Mouse (Mus musculus) ES-Bruce4 (cell line): ENCODE results near the gene Samd15. TPM values are rescaled to one million over a fixed set of nuclear protein-coding genes. Genes with fewer than 3 reads are reported as not detected.
A peak's percentile ranks its signal among the peaks of the same experiment; 100 is the strongest.

Source experiments
- H3K27ac ChIP-seq: 2 replicates; pipeline ENCODE4 v1.5.1; 2012; ENCODE audit warnings: low read length, inconsistent platforms; ENCODE audit not compliant: insufficient read depth
- H3K27me3 ChIP-seq: 2 replicates; pipeline ENCODE4 v1.6.1; 2012; ENCODE audit warnings: mild to moderate bottlenecking, low read length, inconsistent platforms; ENCODE audit not compliant: control insufficient read depth, poor library complexity, insufficient read depth, severe bottlenecking
- H3K36me3 ChIP-seq: 2 replicates; pipeline ENCODE4 v1.6.1; 2012; ENCODE audit warnings: inconsistent platforms, mild to moderate bottlenecking, low read length, moderate library complexity; ENCODE audit not compliant: control insufficient read depth, poor library complexity, insufficient read depth, severe bottlenecking
- H3K4me1 ChIP-seq: one replicate; pipeline ENCODE4 v1.8.1; 2011; ENCODE audit warnings: low read length; ENCODE audit not compliant: control insufficient read depth, insufficient read depth
- H3K4me3 ChIP-seq: 2 replicates; pipeline ENCODE4 v1.5.1; 2011; ENCODE audit warnings: low read depth, mild to moderate bottlenecking, low read length
- H3K9ac ChIP-seq: 2 replicates; pipeline ENCODE4 v1.6.1; 2012; ENCODE audit warnings: low read depth, mild to moderate bottlenecking, inconsistent platforms; ENCODE audit not compliant: poor library complexity, severe bottlenecking
- H3K9me3 ChIP-seq: replicated peaks from 2 replicates; pipeline ENCODE4 v1.6.1; 2012; ENCODE audit warnings: mild to moderate bottlenecking, low read length, inconsistent platforms; ENCODE audit not compliant: control insufficient read depth, poor library complexity, insufficient read depth, severe bottlenecking
- CTCF ChIP-seq: IDR thresholded peaks from one replicate; pipeline ENCODE4 v1.8.1; 2011; ENCODE audit warnings: low read depth, low read length
- EP300 ChIP-seq: IDR thresholded peaks from 2 replicates; pipeline ENCODE4 v1.6.1; 2011; ENCODE audit warnings: low read depth, low read length; ENCODE audit not compliant: insufficient read depth
- POLR2A ChIP-seq: IDR thresholded peaks from one replicate; pipeline ENCODE4 v1.8.1; 2011; ENCODE audit warnings: low read length; ENCODE audit not compliant: insufficient read depth
- polyA plus RNA-seq: library from polyadenylated mRNA; stranded (reverse); fragments of >200 nt; gene quantifications from 2 replicates; pipeline ENCODE4 v1.2.4, GENCODE M21; 2011; ENCODE audit warnings: low read depth; ENCODE audit not compliant: missing spikeins, insufficient read depth, insufficient read length

Samd15 gene
- polyA plus RNA-seq, 1 experiment: not detected

DNA sequence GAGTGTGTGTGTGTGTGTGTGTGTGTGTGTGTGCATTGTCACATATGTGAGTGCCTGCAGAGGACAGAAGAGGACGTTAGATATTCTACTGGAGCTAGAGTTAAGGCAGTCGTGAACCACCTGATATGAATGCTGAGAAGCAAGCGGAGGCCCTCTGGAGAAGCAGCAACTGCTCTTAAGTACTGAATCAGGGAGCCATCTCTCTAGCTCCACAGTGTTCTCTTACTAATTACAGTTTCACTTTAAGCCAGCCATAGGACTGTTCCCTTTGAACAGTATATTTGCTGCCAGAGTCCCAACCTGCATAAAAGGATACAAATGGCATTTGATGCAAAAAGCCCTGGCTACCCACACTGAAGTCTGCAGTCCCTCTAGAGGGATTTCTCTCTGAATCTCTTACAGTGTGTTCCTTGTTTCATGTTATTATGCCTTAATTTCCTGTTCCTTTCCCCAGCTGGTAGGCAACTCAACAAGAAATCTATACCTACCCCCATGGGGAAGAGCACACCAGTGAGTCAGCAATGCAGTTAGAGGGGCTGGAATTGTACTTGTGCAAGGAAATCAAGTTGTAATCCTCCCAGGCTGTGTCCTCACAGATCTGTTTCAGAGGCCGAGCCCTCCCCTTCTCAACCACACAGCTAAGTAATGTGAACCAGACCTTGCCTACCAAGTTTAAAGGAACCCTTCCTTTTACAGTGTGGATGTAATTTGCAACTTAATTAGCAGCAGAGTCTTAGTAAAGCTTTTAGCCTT, 24.2 kb upstream of the Samd15 start:
- Histone ChIP-seq H3K27ac (no peak overlapping the region), H3K36me3 (no peaks in the 10 kb centered on the region; the same call in 1 of the 2 replicates), H3K4me1 (no peaks in the 10 kb centered on the region), H3K4me3 (no peak overlapping the region), H3K27me3 (no peaks in the 10 kb centered on the region), H3K9me3 (no peaks in the 10 kb centered on the region), H3K9ac (no peak overlapping the region)
- TF ChIP-seq EP300: no peak
- no peak for TF ChIP-seq POLR2A
- TF ChIP-seq CTCF: no peak

DNA sequence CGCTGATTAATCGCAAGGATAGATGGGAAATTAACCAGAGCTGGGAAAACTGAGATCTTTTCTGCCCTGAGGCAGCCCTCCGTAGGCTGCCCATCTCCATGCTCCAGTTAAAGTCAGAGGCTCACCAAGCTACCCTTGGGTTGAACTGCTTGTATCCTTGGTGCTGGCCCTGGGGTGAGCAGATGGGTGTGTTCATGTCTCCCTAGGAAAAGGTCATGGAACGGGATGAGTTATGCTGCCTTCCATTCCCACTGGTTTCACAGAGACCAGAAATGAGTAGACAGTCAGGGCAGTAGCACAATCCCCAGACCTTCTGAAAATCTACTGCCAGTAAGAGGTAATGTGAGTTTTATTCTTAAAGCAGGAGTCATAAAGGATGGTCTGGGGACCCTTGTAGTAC, 21.9 kb upstream of the Samd15 start:
- TF ChIP-seq POLR2A: no peak
- TF ChIP-seq EP300: no peak
- TF ChIP-seq CTCF: no peak
- H3K36me3 ChIP-seq: no peaks in the 10 kb centered on the region

GRCm38 (mm10) chr12:87193008-87193407, 6.5 kb upstream of the Samd15 start:
- no peak overlapping the region for H3K4me3 ChIP-seq
- TF ChIP-seq EP300: no peak

More for the DNA sequence above, 21.9 kb upstream of the Samd15 start:
- H3K27ac ChIP-seq: no peak overlapping the region
- no peak overlapping the region for H3K9ac ChIP-seq
- no peaks in the 10 kb centered on the region for H3K9me3 ChIP-seq
- no peaks in the 10 kb centered on the region for H3K4me1 ChIP-seq
- H3K4me3 ChIP-seq: no peak overlapping the region
- no peaks in the 10 kb centered on the region for H3K27me3 ChIP-seq

GRCm38 (mm10) chr12:87195069-87195468, 4.5 kb upstream of the Samd15 start:
- Histone ChIP-seq H3K9me3 (no peaks in the 10 kb centered on the region), H3K4me1 (peaks cover 2% of the 10 kb centered on the region), H3K36me3 (no peaks in the 10 kb centered on the region), H3K27ac (no peak overlapping the region), H3K4me3 (no peak overlapping the region), H3K9ac (no peak overlapping the region), H3K27me3 (no peaks in the 10 kb centered on the region)
- TF ChIP-seq CTCF (no peak), EP300 (no peak), POLR2A (no peak)

More at GRCm38 (mm10) chr12:87193008-87193407, 6.5 kb upstream of the Samd15 start:
- Histone ChIP-seq H3K36me3 (no peaks in the 10 kb centered on the region), H3K27ac (no peak overlapping the region), H3K4me1 (peaks cover 2% of the 10 kb centered on the region), H3K9me3 (no peaks in the 10 kb centered on the region), H3K9ac (no peak overlapping the region), H3K27me3 (no peaks in the 10 kb centered on the region)

- no peak overlapping the region for H3K27ac ChIP-seq
- H3K9ac ChIP-seq: no peak overlapping the region
- TF ChIP-seq POLR2A (no peak), EP300 (no peak), CTCF (no peak)
- H3K27me3 ChIP-seq: no peaks in the 10 kb centered on the region
- H3K4me1 ChIP-seq: peaks cover 3% of the 10 kb centered on the region
- no peaks in the 10 kb centered on the region for H3K9me3 ChIP-seq
- H3K36me3 ChIP-seq: no peaks in the 10 kb centered on the region
- H3K4me3 ChIP-seq: no peak overlapping the region
Measured at GRCm38 (mm10) chr12:87196310-87196709, 3.2 kb upstream of the Samd15 start.

GRCm38 (mm10) chr12:87198792-87199191, 731 bp upstream of the Samd15 start:
- no peak for TF ChIP-seq POLR2A
- TF ChIP-seq EP300: no peak
- TF ChIP-seq CTCF: no peak
- no peaks in the 10 kb centered on the region for H3K36me3 ChIP-seq
- H3K4me1 ChIP-seq: peaks cover 3% of the 10 kb centered on the region
- peak overlapping the region; percentile 95 for H3K9ac ChIP-seq
- no peak overlapping the region for H3K27ac ChIP-seq
- H3K4me3 ChIP-seq: no peak overlapping the region
- H3K9me3 ChIP-seq: no peaks in the 10 kb centered on the region
- H3K27me3 ChIP-seq: no peaks in the 10 kb centered on the region
